Mouse (Mus musculus) E14TG2a.4 (cell line): ENCODE measurements around the gene Ccdc57.

Experiments used
- CTCF ChIP-seq: conservative IDR thresholded peaks from 2 replicates; pipeline ENCODE4 v1.5.1; 2014; ENCODE audit warnings: low read length
- NANOG ChIP-seq: IDR thresholded peaks from 2 replicates; pipeline ENCODE4 v1.6.1; 2014; ENCODE audit warnings: borderline replicate concordance, low read length, mixed read lengths
- POU5F1 ChIP-seq: IDR thresholded peaks from 2 replicates; pipeline ENCODE4 v1.6.1; 2014; ENCODE audit warnings: low read length, borderline replicate concordance

- TF ChIP-seq CTCF = no peak
- TF ChIP-seq NANOG = no peak
- TF ChIP-seq POU5F1 = no peak
Observed at GRCm38 (mm10) chr11:120904561-120904960, 28.1 kb downstream of the Ccdc57 start.
